Mouse (Mus musculus) myocyte (in vitro differentiated cells): ENCODE measurements around the gene Gpr182. TPM values are rescaled to one million over a fixed set of nuclear protein-coding genes. Genes with fewer than 3 reads are reported as not detected.

Experiments used
- H3K27me3 ChIP-seq: one replicate; pipeline ENCODE4 v1.6.1; 2011; ENCODE audit not compliant: control insufficient read depth, insufficient read depth, insufficient read length
- H3K36me3 ChIP-seq: one replicate; pipeline ENCODE4 v1.6.1; 2011; ENCODE audit not compliant: control insufficient read depth, insufficient read depth
- H3K4me2 ChIP-seq: one replicate; pipeline ENCODE4 v1.6.1; 2011; ENCODE audit warnings: low read depth, control low read depth
- H3K4me3 ChIP-seq: one replicate; pipeline ENCODE4 v1.5.1; 2011; ENCODE audit warnings: mild to moderate bottlenecking, control low read depth, moderate library complexity
- H3K79me2 ChIP-seq: one replicate; pipeline ENCODE4 v1.6.1; 2011; ENCODE audit not compliant: control insufficient read depth, insufficient read depth
- H3ac ChIP-seq: one replicate; pipeline ENCODE4 v1.6.1; 2011; ENCODE audit not compliant: control insufficient read depth, insufficient read length
- CEBPB ChIP-seq: IDR thresholded peaks from 2 replicates; pipeline ENCODE4 v1.6.1; 2011; ENCODE audit warnings: mild to moderate bottlenecking, moderate library complexity; ENCODE audit not compliant: poor library complexity, insufficient read depth, severe bottlenecking
- E2F4 ChIP-seq: IDR thresholded peaks from one replicate; pipeline ENCODE4 v1.6.1; 2011; ENCODE audit warnings: mild to moderate bottlenecking, control low read depth, moderate library complexity; ENCODE audit not compliant: insufficient read depth
- MAX ChIP-seq: IDR thresholded peaks from one replicate; pipeline ENCODE4 v1.6.1; 2011; ENCODE audit warnings: low read depth, mild to moderate bottlenecking, control low read depth
- MYOD1 ChIP-seq, 3 experiments: IDR thresholded peaks; one replicate each; pipeline ENCODE4 v1.6.1; 2011; ENCODE audit warnings: control low read depth in 2 of 3, low read depth in 2 of 3, mild to moderate bottlenecking in 2 of 3, moderate library complexity in 1 of 3; ENCODE audit not compliant: insufficient read length in 2 of 3, control insufficient read depth in 1 of 3
- MYOG ChIP-seq, 3 experiments: IDR thresholded peaks; one replicate each; pipeline ENCODE4 v1.6.1; 2011; ENCODE audit warnings: control low read depth in 2 of 3, low read depth in 2 of 3, mild to moderate bottlenecking in 2 of 3; ENCODE audit not compliant: insufficient read length in 2 of 3, control insufficient read depth in 1 of 3, insufficient read depth in 1 of 3
- POLR2A ChIP-seq: IDR thresholded peaks from one replicate; pipeline ENCODE4 v1.6.1; 2011; ENCODE audit warnings: low read depth, mild to moderate bottlenecking, control low read depth, moderate library complexity; ENCODE audit not compliant: insufficient read length
- POLR2AphosphoS2 ChIP-seq: IDR thresholded peaks from one replicate; pipeline ENCODE4 v1.6.1; 2011; ENCODE audit warnings: low read depth, control low read depth; ENCODE audit not compliant: insufficient read length
- REST ChIP-seq: IDR thresholded peaks from one replicate; pipeline ENCODE4 v1.6.1; 2011; ENCODE audit warnings: mild to moderate bottlenecking, control low read depth, moderate library complexity; ENCODE audit not compliant: insufficient read depth, insufficient read length
- SRF ChIP-seq: IDR thresholded peaks from one replicate; pipeline ENCODE4 v1.6.1; 2011; ENCODE audit warnings: low read depth; ENCODE audit not compliant: control insufficient read depth, insufficient read length
- TCF12 ChIP-seq: IDR thresholded peaks from one replicate; pipeline ENCODE4 v1.6.1; 2011; ENCODE audit warnings: mild to moderate bottlenecking, control low read depth; ENCODE audit not compliant: poor library complexity, insufficient read depth, severe bottlenecking
- TCF3 ChIP-seq: IDR thresholded peaks from one replicate; pipeline ENCODE4 v1.6.1; 2011; ENCODE audit warnings: low read depth, control low read depth; ENCODE audit not compliant: insufficient read length
- USF1 ChIP-seq: IDR thresholded peaks from one replicate; pipeline ENCODE4 v1.6.1; 2011; ENCODE audit warnings: low read depth, mild to moderate bottlenecking, control low read depth, moderate library complexity
- polyA plus RNA-seq: library from polyadenylated mRNA; unstranded; fragments of >200 nt; fragmentation: generic; extraction: Trizol; gene quantifications from one replicate; pipeline ENCODE4 v1.2.1, GENCODE M21; 2012; ENCODE audit warnings: missing spikeins

The Gpr182 gene
- polyA plus RNA-seq, 1 experiment: 0.11 TPM

DNA sequence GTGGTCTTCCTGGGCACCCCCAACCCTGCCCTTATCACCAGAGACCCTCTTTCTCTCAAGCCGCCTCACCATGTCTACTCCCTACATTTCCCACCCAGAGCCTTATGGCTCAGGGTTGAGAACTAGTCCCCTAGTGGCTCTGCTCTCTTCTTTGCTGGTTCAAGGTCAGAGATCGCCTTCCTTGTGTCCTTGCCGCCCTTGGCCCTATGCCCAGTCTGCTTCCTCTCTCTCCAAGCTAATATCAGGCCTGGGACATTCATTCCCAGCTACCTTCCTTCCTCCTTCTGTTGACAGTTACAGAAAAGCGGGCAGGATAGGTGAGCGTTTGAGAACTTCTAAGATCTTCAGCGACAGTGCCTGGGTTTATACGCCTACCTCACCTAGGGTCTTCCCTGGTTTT is 43.8 kb downstream of the Gpr182 start:
- Histone ChIP-seq H3K4me2 (no peak overlapping the region), H3K27me3 (no peaks in the 10 kb centered on the region), H3ac (no peak overlapping the region), H3K4me3 (no peak overlapping the region), H3K36me3 (no peaks in the 10 kb centered on the region), H3K79me2 (no peaks in the 10 kb centered on the region)
- no peak for TF ChIP-seq SRF
- no peak for TF ChIP-seq USF1
- TF ChIP-seq TCF3: no peak
- no peak for TF ChIP-seq POLR2AphosphoS2
- no peak for TF ChIP-seq E2F4
- TF ChIP-seq CEBPB: no peak
- TF ChIP-seq MAX: no peak
- TF ChIP-seq REST: no peak
- TF ChIP-seq MYOG (IDR thresholded peaks at IDR 0.05; ENCODE audit: control insufficient read depth in 1 of 3, insufficient read depth in 1 of 3, insufficient read length in 2 of 3, low read depth in 2 of 3): no peak
- TF ChIP-seq MYOD1 (IDR thresholded peaks at IDR 0.05; ENCODE audit: control insufficient read depth in 1 of 3, insufficient read length in 2 of 3, low read depth in 2 of 3): no peak
- TF ChIP-seq TCF12: no peak
- no peak for TF ChIP-seq POLR2A

DNA sequence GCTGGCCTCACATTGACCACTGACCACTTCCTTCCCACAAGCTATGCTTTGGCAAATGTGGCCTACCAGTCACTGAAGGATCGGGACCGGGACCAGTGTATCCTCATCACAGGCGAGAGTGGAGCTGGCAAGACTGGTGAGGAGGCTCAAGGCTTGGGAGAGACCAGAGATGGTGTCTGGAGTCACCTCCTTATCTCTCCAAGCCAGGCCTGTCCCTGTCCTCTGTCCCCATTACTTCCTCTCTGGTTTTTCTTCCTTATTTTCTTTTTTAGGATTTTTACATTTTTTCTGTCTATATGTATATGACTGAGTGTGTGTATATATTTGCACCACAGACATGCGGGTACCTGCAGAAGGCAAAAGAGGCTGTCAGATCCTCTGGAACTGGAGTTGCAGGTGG is 45.7 kb downstream of the Gpr182 start:
- no peaks in the 10 kb centered on the region for H3K79me2 ChIP-seq
- H3K36me3 ChIP-seq: no peaks in the 10 kb centered on the region
- no peak overlapping the region for H3K4me3 ChIP-seq
- TF ChIP-seq SRF (no peak), POLR2A (no peak), USF1 (no peak), REST (no peak), MYOD1 (IDR thresholded peaks at IDR 0.05; ENCODE audit: control insufficient read depth in 1 of 3, insufficient read length in 2 of 3, low read depth in 2 of 3) (no peak), CEBPB (no peak), MYOG (IDR thresholded peaks at IDR 0.05; ENCODE audit: control insufficient read depth in 1 of 3, insufficient read depth in 1 of 3, insufficient read length in 2 of 3, low read depth in 2 of 3) (no peak), TCF12 (no peak), POLR2AphosphoS2 (no peak), MAX (no peak), E2F4 (no peak), TCF3 (no peak)
- H3ac ChIP-seq: no peak overlapping the region
- H3K27me3 ChIP-seq: no peaks in the 10 kb centered on the region
- H3K4me2 ChIP-seq: no peak overlapping the region

DNA sequence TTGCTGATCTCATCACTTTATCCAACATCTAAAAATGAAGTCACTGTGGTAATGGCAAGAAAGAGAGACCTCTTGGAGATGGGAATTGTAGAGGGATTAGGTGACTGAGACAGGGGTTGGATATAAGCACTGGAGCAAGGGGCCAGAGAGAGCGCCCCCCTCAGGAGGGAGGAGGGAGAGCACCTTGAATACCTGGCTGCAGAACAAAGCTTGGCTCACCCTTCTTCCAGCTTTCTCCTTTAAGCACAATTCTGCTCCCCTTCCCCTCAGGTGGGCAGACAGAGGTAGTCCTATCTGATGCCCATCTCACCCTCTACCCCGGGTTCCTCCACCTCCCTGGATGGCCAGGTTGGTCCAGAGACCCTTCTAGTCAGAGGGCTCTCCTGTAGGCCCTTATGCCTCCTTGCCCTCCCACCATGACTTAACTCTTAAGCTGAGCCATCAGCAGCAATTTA is 46.7 kb downstream of the Gpr182 start, which contains the start of gene Myo1a:
Gene Myo1a (plus strand): TSS at position 405 of the 455 bp plus-strand sequence.
- Histone ChIP-seq H3K36me3 (no peaks in the 10 kb centered on the region), H3K27me3 (no peaks in the 10 kb centered on the region), H3K4me3 (no peak within 1 kb of the TSS), H3ac (no peak within 1 kb of the TSS), H3K4me2 (no peak within 1 kb of the TSS), H3K79me2 (no peaks in the 10 kb centered on the region)
- TF ChIP-seq MYOD1 (IDR thresholded peaks at IDR 0.05; ENCODE audit: control insufficient read depth in 1 of 3, insufficient read length in 2 of 3, low read depth in 2 of 3): no peak
- no peak for TF ChIP-seq CEBPB
- no peak for TF ChIP-seq MYOG (IDR thresholded peaks at IDR 0.05; ENCODE audit: control insufficient read depth in 1 of 3, insufficient read depth in 1 of 3, insufficient read length in 2 of 3, low read depth in 2 of 3)
- TF ChIP-seq TCF3: no peak
- TF ChIP-seq REST: no peak
- no peak for TF ChIP-seq E2F4
- TF ChIP-seq TCF12: no peak
- no peak for TF ChIP-seq POLR2AphosphoS2
- no peak for TF ChIP-seq USF1
- no peak for TF ChIP-seq SRF
- TF ChIP-seq POLR2A: no peak
- TF ChIP-seq MAX: no peak

DNA sequence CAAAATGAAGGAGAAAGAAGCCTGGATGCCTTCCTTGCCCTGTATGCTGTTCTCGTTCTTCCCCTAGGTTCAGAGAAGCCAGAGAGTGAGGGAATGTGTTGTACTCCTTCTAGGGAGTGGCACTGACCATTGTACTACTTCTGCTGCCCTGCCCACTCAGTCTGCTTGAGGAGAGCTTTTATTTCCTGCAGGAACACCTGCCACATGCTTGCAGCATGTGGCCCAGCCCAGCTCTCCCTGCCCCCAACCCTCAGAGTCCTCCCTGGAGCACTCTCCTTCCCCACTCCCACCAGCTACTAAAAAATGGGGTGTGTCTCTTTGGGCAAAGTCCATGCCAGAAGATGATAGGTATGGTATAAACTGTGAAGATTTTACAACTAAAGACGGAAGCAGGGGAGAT is 47.2 kb downstream of the Gpr182 start:
- H3ac ChIP-seq: no peak overlapping the region
- TF ChIP-seq USF1 (no peak), MAX (no peak), CEBPB (no peak), SRF (no peak), REST (no peak), MYOD1 (IDR thresholded peaks at IDR 0.05; ENCODE audit: control insufficient read depth in 1 of 3, insufficient read length in 2 of 3, low read depth in 2 of 3) (peak in 1 of 3 experiments; percentile 72), POLR2AphosphoS2 (no peak), POLR2A (no peak), E2F4 (no peak), TCF3 (no peak), MYOG (IDR thresholded peaks at IDR 0.05; ENCODE audit: control insufficient read depth in 1 of 3, insufficient read depth in 1 of 3, insufficient read length in 2 of 3, low read depth in 2 of 3) (peak in 1 of 3 experiments; percentile 49), TCF12 (no peak)
- H3K27me3 ChIP-seq: no peaks in the 10 kb centered on the region
- H3K79me2 ChIP-seq: no peaks in the 10 kb centered on the region
- no peak overlapping the region for H3K4me2 ChIP-seq
- no peak overlapping the region for H3K4me3 ChIP-seq
- H3K36me3 ChIP-seq: no peaks in the 10 kb centered on the region

DNA sequence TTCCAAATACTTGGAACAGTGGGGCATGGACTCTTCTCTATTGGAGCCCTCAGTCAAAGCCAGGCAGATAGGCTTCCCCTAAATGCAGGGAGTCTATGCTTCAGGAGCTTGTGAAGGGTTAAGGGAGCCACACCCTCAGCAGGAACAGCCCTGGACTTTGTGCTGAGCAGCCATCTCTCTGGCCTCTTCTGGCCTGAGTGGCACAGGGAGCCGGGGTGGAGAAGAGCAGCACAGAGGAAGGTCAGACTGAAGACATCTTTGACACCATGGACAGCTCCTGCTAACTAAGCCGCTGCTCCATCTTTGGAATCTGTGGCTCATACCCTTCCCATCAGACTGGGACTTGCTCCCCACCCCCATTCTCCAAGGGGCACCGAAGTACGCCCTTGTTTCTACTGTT is 48.2 kb downstream of the Gpr182 start:
- Histone ChIP-seq H3K27me3 (no peaks in the 10 kb centered on the region), H3ac (no peak overlapping the region), H3K79me2 (no peaks in the 10 kb centered on the region), H3K4me2 (no peak overlapping the region), H3K36me3 (no peaks in the 10 kb centered on the region), H3K4me3 (no peak overlapping the region)
- TF ChIP-seq SRF: no peak
- no peak for TF ChIP-seq POLR2A
- TF ChIP-seq REST: peak; percentile 90
- TF ChIP-seq CEBPB: no peak
- TF ChIP-seq USF1: no peak
